Mouse (Mus musculus) heart, embryonic 13.5 days (tissue): Measurements from ENCODE around the gene Htr1d. TPM values are rescaled to one million over a fixed set of nuclear protein-coding genes. Genes with fewer than 3 reads are reported as not detected.
A peak's percentile ranks its signal among the peaks of the same experiment; 100 is the strongest.

Source experiments
- ATAC-seq: fragments of 200-750 bp; cut with Nextera tagmentation; 2 replicates; pipeline ENCODE4 v1.8.0; 2017; ENCODE audit warnings: moderate TSS enrichment; ENCODE audit not compliant: insufficient number of reproducible peaks, low FRiP score, low TSS enrichment; ENCODE audit errors: extremely low read depth
- H3K27ac ChIP-seq: fragments of 300-500 bp; sonication (generic); replicated peaks from 2 replicates; pipeline ENCODE4 v1.5.1; 2015; ENCODE audit warnings: moderate library complexity, mild to moderate bottlenecking, inconsistent platforms
- H3K27me3 ChIP-seq: fragments of 300-500 bp; sonication (generic); replicated peaks from 2 replicates; pipeline ENCODE4 v1.6.1; 2015; ENCODE audit warnings: mild to moderate bottlenecking, inconsistent platforms
- H3K36me3 ChIP-seq: fragments of 300-500 bp; sonication (generic); 2 replicates; pipeline ENCODE4 v1.6.1; 2015; ENCODE audit warnings: mild to moderate bottlenecking, inconsistent platforms
- H3K4me1 ChIP-seq: fragments of 300-500 bp; sonication (generic); 2 replicates; pipeline ENCODE4 v1.6.1; 2015; ENCODE audit warnings: inconsistent platforms
- H3K4me2 ChIP-seq: fragments of 300-500 bp; sonication (generic); 2 replicates; pipeline ENCODE4 v1.6.1; 2015; ENCODE audit warnings: inconsistent platforms, mild to moderate bottlenecking, moderate library complexity
- H3K4me3 ChIP-seq: fragments of 300-500 bp; sonication (generic); 2 replicates; pipeline ENCODE4 v1.5.1; 2015; ENCODE audit warnings: moderate library complexity, mild to moderate bottlenecking, inconsistent platforms
- H3K9ac ChIP-seq: fragments of 300-500 bp; sonication (generic); 2 replicates; pipeline ENCODE4 v1.6.1; 2015; ENCODE audit warnings: inconsistent platforms, mild to moderate bottlenecking, moderate library complexity
- H3K9me3 ChIP-seq: fragments of 300-500 bp; sonication (generic); 2 replicates; pipeline ENCODE4 v1.6.1; 2016; ENCODE audit warnings: inconsistent platforms
- WGBS: fragments of 180-500 bp; shearing (Covaris S2); methylation state at CpG from one replicate; pipeline ENCODE4 v1.1.7; 2015; ENCODE audit warnings: mixed read lengths; 5-methylcytosine and 5-hydroxymethylcytosine counted together
- polyA plus RNA-seq: library from polyadenylated mRNA; unstranded; fragments of >200 nt; fragmentation: Nextera tagmentation; extraction: Ambion mirVana; gene quantifications from 2 replicates; pipeline ENCODE4 v1.2.1, GENCODE M21; 2015

Htr1d gene
- polyA plus RNA-seq, 1 experiment from 2014 or later = 0.16 TPM

DNA sequence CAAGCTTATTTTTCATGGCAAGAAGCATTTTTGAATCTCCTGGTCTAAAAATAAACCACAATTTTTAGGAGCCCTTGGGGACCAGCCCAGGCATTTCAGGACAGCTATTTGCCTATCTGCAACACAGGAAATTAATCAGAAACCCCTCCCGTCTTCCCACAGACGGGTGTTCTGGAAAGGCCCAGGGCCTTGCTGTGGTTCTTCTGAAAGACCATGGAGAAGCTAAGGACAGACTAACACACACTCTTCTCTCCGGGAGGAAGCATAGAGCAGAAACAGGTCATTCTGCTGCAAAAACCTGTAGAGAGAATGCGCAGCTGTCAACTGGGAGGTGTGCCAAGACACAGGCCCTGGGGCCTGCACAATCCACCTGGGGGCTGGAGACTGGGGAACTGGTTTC is 42.9 kb downstream of the Htr1d start:
- Histone ChIP-seq H3K4me2 (no peak overlapping the region; the same call in 1 of the 2 replicates), H3K27ac (peak overlapping the region; percentile 73)

DNA sequence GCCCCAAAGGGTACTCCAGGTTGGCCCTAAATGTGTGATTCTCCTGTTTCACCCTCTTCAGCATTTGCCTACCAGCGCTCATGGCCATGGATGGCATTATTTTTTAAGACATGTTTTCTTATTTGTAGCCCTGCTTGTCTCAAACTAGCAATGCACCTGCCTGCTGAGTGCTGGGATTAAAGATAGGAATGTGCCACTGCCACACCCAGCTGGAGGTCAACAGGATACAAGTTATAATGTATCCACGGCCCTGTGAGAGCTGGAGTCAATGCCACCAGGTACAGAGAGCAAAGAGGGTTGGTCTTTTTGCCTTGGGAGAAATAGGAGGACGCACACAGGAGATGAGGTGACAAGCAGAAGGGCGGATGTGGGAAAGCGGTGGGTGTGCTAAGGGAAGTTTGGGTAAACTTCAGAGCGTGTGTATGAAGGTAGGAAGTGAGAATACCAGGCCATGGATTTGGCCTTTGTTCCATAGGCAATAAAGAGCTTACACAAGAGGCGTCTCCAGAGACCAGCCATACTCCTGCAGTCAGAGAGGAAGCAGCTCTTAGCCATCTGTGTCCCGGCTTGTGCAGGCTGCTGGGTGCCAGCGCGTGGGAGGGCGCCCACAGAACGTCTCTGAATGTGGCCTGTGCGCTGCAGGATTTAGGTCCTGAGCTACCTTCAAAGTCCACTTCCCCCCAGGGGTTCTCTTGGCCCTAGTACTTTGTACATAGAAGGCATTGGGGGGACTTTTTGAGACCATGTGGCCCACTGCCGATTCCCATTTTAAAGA is 45.4 kb downstream of the Htr1d start:
- 70% methylated on average over 14 of the region's 14 CpGs for WGBS
- H3K27ac ChIP-seq = peak overlapping the region; percentile 98
- no peak for ATAC-seq

More for the DNA sequence above, 42.9 kb downstream of the Htr1d start:
- peak overlapping the region; percentile 71 for H3K9ac ChIP-seq
- H3K27me3 ChIP-seq = peaks cover 19% of the 10 kb centered on the region
- peaks cover 52% of the 10 kb centered on the region for H3K4me1 ChIP-seq
- no peaks in the 10 kb centered on the region for H3K36me3 ChIP-seq
- ATAC-seq = no peak
- WGBS = 32% methylated on average over 4 of the region's 4 CpGs
- no peak overlapping the region for H3K4me3 ChIP-seq
- H3K9me3 ChIP-seq = no peaks in the 10 kb centered on the region

DNA sequence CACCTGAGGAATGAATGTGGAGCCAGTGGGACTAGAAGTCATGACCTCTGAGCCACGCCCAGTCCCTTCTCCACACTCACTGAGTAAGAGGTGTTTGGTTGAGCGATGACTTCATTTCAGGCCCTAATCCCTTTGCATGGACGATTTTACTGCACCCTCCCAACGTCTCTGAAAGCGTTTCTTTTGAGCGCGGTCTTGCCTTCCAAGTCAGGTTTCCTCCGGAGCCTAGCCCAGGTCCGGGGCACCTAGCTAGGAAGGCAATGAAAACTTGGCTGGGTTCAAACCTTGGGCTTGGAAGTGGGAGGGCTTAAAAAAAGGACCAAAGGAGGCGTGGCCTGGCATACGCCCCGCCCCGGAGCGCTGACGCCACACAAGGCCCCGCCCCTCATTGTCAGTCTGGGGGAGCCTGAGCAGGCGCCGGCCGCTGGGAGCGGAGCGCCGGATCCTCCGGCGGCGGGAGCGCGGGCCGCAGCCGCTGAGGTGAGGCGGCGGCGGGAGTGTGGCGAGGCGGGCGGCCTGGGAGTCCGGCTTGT is 46.1 kb downstream of the Htr1d start, which contains the start of gene Luzp1:
TSS of gene Luzp1 (plus strand) at position 391 of the 533 bp plus-strand sequence.
- peaks cover 56% of the 10 kb centered on the region for H3K4me1 ChIP-seq
- H3K27me3 ChIP-seq = peaks cover 2% of the 10 kb centered on the region; the same call in 1 of the 2 replicates
- H3K4me2 ChIP-seq = peak within 1 kb of the TSS; percentile 74
- ATAC-seq = peak; percentile 84
- H3K4me3 ChIP-seq = peak within 1 kb of the TSS; percentile 87
- H3K9ac ChIP-seq = peak within 1 kb of the TSS; percentile 97
- peak within 1 kb of the TSS; percentile 98 for H3K27ac ChIP-seq
- WGBS = 2% methylated on average over 36 of the region's 36 CpGs
- H3K36me3 ChIP-seq = no peaks in the 10 kb centered on the region
- H3K9me3 ChIP-seq = no peaks in the 10 kb centered on the region

More for the DNA sequence above, 45.4 kb downstream of the Htr1d start:
- Histone ChIP-seq H3K9me3 (no peaks in the 10 kb centered on the region), H3K4me3 (peak overlapping the region; percentile 87), H3K4me2 (peak overlapping the region; percentile 74), H3K36me3 (no peaks in the 10 kb centered on the region), H3K9ac (0 out of 2 replicates have a peak overlapping the region, but pooled peaks have one; percentile 45), H3K27me3 (peaks cover 7% of the 10 kb centered on the region; the same call in 1 of the 2 replicates), H3K4me1 (peaks cover 54% of the 10 kb centered on the region)

DNA sequence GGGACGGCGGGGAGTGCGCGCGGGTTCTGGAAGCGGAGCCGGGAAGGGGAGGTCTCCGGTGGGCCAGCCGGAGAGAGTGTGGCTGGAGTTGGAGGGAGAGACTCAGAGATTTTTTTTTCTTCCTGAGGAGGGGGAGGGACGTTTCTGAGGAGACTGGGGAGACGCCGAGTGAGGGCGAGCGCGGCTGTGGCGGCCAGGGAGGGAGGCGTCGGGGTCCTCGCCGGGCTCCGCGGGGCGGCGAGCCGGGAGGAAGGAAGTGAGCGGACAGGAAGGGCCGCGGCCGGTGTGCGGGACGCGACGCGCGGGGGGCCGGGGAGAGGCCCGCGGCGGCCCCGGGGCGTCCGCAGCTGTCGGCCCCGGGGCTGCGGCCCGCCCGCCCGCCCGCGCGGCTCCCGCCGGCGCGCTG is 46.6 kb downstream of the Htr1d start:
- under 1% methylated on average over 29 of the region's 55 CpGs for WGBS
- peaks cover 58% of the 10 kb centered on the region for H3K4me1 ChIP-seq
- peak overlapping the region; percentile 74 for H3K4me2 ChIP-seq

DNA sequence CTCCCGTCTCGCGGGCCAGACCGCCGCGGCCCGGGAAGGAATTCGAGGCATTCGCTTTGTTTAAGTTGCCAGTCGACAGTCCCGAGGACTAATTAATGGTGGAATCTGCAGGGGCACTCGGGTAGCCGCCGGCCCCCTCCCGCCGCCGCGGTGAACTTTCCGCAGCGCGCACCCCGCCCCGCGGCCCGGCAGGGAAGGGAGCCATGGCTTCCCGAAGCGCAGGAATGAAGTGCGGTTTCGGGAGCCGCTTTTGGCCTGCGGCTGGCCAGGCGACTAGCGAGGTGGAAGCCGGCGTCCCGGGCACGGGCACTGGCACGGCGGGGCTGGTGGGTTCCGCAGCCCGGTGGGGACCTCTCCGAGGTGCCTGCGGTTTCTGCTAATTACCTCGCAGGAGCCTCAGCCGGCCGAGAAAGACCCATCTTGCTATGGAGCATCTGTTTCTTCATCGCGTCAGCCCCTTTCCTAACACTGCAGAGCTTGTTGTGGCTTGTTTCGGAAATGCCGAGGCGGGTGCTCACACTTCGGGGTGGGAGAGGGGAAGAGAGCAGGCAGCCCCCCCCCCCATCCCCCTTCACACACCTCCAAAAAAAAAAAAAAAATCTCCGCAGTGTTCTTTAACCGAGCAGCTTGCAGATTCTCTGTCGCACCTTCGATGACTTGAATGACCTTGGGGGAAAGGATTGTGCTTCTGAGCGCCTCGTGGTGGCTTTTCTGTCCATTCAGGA is 47.2 kb downstream of the Htr1d start:
- Histone ChIP-seq H3K4me1 (peaks cover 52% of the 10 kb centered on the region), H3K9ac (peak overlapping the region; percentile 97), H3K27me3 (no peaks in the 10 kb centered on the region), H3K27ac (peak overlapping the region; percentile 98), H3K4me3 (peak overlapping the region; percentile 87), H3K9me3 (no peaks in the 10 kb centered on the region), H3K36me3 (0 out of 2 replicates have a peak, but pooled peaks cover 3% of the 10 kb centered on the region), H3K4me2 (peak overlapping the region; percentile 74)
- ATAC-seq = peak; percentile 25; the same call in 1 of the 2 replicates
- WGBS = under 1% methylated on average over 51 of the region's 58 CpGs

More for the DNA sequence above, 46.6 kb downstream of the Htr1d start:
- peak; percentile 23; the same call in 1 of the 2 replicates for ATAC-seq
- Histone ChIP-seq H3K9me3 (no peaks in the 10 kb centered on the region), H3K4me3 (peak overlapping the region; percentile 87), H3K27ac (peak overlapping the region; percentile 98), H3K27me3 (no peaks in the 10 kb centered on the region; the same call in 1 of the 2 replicates), H3K36me3 (no peaks in the 10 kb centered on the region), H3K9ac (peak overlapping the region; percentile 97)

DNA sequence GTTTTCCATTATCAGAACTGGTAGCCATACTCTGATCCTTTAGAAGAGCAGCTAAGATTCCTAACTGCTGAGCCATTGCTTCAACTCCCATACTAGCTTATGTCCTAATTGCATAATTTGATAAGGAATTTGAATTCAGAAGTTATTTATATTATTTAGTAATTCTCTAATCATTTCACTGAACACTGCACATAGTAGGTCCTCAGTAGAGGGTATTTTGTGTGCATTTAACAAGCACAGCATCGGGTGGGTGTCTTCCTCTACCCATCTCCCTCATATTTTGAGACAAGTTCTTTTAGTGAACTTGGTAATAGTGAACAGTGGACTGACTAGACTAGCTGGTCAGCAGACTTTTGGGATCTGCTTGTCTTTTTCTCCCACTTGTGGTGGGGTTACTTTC is 53.4 kb downstream of the Htr1d start:
- Histone ChIP-seq H3K4me3 (no peak overlapping the region), H3K4me1 (peaks cover 34% of the 10 kb centered on the region), H3K4me2 (no peak overlapping the region), H3K27me3 (no peaks in the 10 kb centered on the region), H3K9ac (no peak overlapping the region), H3K9me3 (no peaks in the 10 kb centered on the region), H3K36me3 (0 out of 2 replicates have a peak, but pooled peaks cover 3% of the 10 kb centered on the region), H3K27ac (no peak overlapping the region)
- 90% methylated on average over 1 of the region's 1 CpGs for WGBS
- ATAC-seq = no peak

DNA sequence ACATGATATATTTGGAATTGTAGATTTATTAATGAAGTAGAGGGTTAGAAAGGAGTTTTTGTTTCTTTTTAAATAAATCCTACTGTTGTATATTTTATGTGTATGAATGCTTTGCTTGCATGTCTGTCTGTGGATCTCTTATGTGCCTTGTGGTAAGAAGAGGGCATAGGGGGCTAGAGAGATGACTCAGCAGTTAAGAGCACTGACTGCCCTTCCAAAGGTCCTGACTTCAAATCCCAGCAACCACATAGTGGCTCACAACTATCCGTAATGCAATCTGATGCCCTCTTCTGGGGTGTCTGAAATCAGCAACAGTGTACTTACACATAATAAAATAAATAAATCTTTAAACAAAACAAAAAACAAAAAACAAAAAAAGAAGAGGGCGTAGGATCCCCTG is 63.2 kb downstream of the Htr1d start:
- 80% methylated on average over 2 of the region's 2 CpGs for WGBS
- Histone ChIP-seq H3K36me3 (peaks cover 11% of the 10 kb centered on the region), H3K9me3 (peaks cover 4% of the 10 kb centered on the region; the same call in 1 of the 2 replicates), H3K9ac (no peak overlapping the region), H3K4me3 (no peak overlapping the region), H3K27me3 (no peaks in the 10 kb centered on the region), H3K4me2 (no peak overlapping the region), H3K4me1 (peaks cover 7% of the 10 kb centered on the region; the same call in 1 of the 2 replicates), H3K27ac (no peak overlapping the region)
- no peak for ATAC-seq

Other genes with a start within 250 kb of the Htr1d start
- gene Asap3, start 217.2 kb upstream of the Htr1d start, polyA plus RNA-seq = 2.6 and 3.4 TPM in 2 replicates
- gene Tcea3, start 175.8 kb upstream of the Htr1d start, polyA plus RNA-seq = 58.8 and 62.7 TPM in 2 replicates
- 18.3 and 19.7 TPM in 2 replicates for gene Zfp46, start 138.8 kb upstream of the Htr1d start, polyA plus RNA-seq
- gene Hnrnpr, start 112.6 kb upstream of the Htr1d start, polyA plus RNA-seq = 109 and 116 TPM in 2 replicates
- 0.17 TPM in 1 of 2 replicates, not detected in the other for gene 6030445D17Rik, start 38.7 kb downstream of the Htr1d start, polyA plus RNA-seq
- 89.2 and 100 TPM in 2 replicates for gene Luzp1, start 46.2 kb downstream of the Htr1d start, polyA plus RNA-seq
- gene Kdm1a, start 179.2 kb downstream of the Htr1d start, polyA plus RNA-seq = 25.1 and 27.5 TPM in 2 replicates
- gene Tex46, start 186.9 kb downstream of the Htr1d start, polyA plus RNA-seq = not detected in 2 replicates
- not detected in 2 replicates for gene Lactbl1, start 199.1 kb downstream of the Htr1d start, polyA plus RNA-seq